ENCODE assay signal across 21 mouse cellular contexts in the genomic region with DNA sequence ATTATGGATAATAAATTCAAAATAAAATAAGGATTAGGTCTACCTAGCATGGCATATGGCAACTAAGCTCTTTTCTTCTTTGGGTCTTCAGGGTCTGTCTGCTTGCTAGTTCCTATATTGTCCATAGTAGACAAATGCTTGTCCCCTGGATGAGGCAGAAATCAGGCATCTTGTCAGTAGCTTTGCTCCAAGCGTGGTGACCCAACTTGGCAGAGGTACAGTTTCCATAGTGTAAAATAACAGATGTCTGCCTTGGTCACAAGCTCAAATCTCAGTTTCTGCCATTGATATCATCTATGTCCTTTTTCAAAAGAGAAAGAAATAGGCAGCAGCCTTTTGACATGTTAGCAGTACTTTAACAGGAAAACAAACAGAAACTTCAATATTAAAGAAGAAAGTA.
DNase-seq lines count a peak whose midpoint lies in the region; ATAC-seq and TF ChIP-seq lines count a peak whose summit lies in the region.
"Had no signal": no experiment of that assay in that cellular context is flagged by ENCODE, and none has a peak within 500 bp of the region (broad histone marks: within the 10 kb centered on the region; RNA-seq: fewer than 3 reads in every experiment).

No protein-coding gene starts in this region.

- no peak overlapping the region for H3K9ac ChIP-seq in midbrain, postnatal 0 days (replicated peaks; ENCODE audit: low read length, poor library complexity, severe bottlenecking)
- H3K9ac ChIP-seq in midbrain, embryonic 11.5 days (ENCODE audit: low read length): no peak overlapping the region
- H3K9ac ChIP-seq: embryonic facial prominence, embryonic 15.5 days; forebrain, embryonic 15.5 days; hindbrain, embryonic 13.5 days; intestine, embryonic 15.5 days had no signal

- 83% methylated on average over 1 of the region's 1 CpGs for WGBS in midbrain, postnatal 0 days
- 93% methylated on average over 1 of the region's 1 CpGs for WGBS in midbrain, embryonic 11.5 days

- H3K4me3 ChIP-seq in midbrain, postnatal 0 days (ENCODE audit: low read depth, low read length): no peak overlapping the region
- H3K4me3 ChIP-seq in midbrain, embryonic 11.5 days (ENCODE audit: low read depth, low read length): no peak overlapping the region
- H3K4me3 ChIP-seq: embryonic facial prominence, embryonic 15.5 days; erythroblast, embryonic 14.5 days; forebrain, embryonic 10.5 days; forebrain, embryonic 15.5 days; heart, embryonic 10.5 days; hindbrain, embryonic 13.5 days; intestine, embryonic 15.5 days had no signal

- no peaks in the 10 kb centered on the region for H3K36me3 ChIP-seq in midbrain, postnatal 0 days (ENCODE audit: insufficient read depth, low read length)
- H3K36me3 ChIP-seq in midbrain, embryonic 11.5 days (ENCODE audit: control insufficient read depth, insufficient read depth, low read length): no peaks in the 10 kb centered on the region
- H3K36me3 ChIP-seq: embryonic facial prominence, embryonic 15.5 days; forebrain, embryonic 15.5 days; hindbrain, embryonic 13.5 days; intestine, embryonic 15.5 days had no signal

- no peak overlapping the region for H3K4me2 ChIP-seq in midbrain, postnatal 0 days (ENCODE audit: low read depth, low read length, poor library complexity, severe bottlenecking)
- H3K4me2 ChIP-seq in midbrain, embryonic 11.5 days: no peak overlapping the region
- H3K4me2 ChIP-seq: embryonic facial prominence, embryonic 15.5 days; forebrain, embryonic 15.5 days; hindbrain, embryonic 13.5 days; intestine, embryonic 15.5 days had no signal

- H3K27ac ChIP-seq in midbrain, postnatal 0 days (ENCODE audit: low read depth, low read length): no peak overlapping the region
- H3K27ac ChIP-seq in midbrain, embryonic 11.5 days (ENCODE audit: low read depth, low read length): no peak overlapping the region
- H3K27ac ChIP-seq: embryonic facial prominence, embryonic 15.5 days; forebrain, embryonic 10.5 days; forebrain, embryonic 15.5 days; heart, embryonic 10.5 days; hindbrain, embryonic 13.5 days; intestine, embryonic 15.5 days had no signal

- no peak for TF ChIP-seq CTCF in midbrain, postnatal 0 days (IDR thresholded peaks at IDR 0.05)

- no peaks in the 10 kb centered on the region for H3K9me3 ChIP-seq in midbrain, postnatal 0 days (ENCODE audit: low read length)
- H3K9me3 ChIP-seq in midbrain, embryonic 11.5 days (ENCODE audit: control insufficient read depth, low read length): no peaks in the 10 kb centered on the region
- H3K9me3 ChIP-seq: embryonic facial prominence, embryonic 15.5 days; forebrain, embryonic 10.5 days; forebrain, embryonic 15.5 days; heart, embryonic 10.5 days; hindbrain, embryonic 13.5 days; intestine, embryonic 15.5 days had no signal

- no peaks in the 10 kb centered on the region for H3K4me1 ChIP-seq in midbrain, postnatal 0 days (ENCODE audit: insufficient read depth, low read length)
- peaks cover 13% of the 10 kb centered on the region for H3K4me1 ChIP-seq in midbrain, embryonic 11.5 days (ENCODE audit: control insufficient read depth, insufficient read depth, low read length)
- H3K4me1 ChIP-seq: embryonic facial prominence, embryonic 15.5 days; intestine, embryonic 15.5 days had no signal

- ATAC-seq in midbrain, postnatal 0 days (ENCODE audit: low FRiP score): no peak
- no peak for ATAC-seq in midbrain, embryonic 11.5 days (ENCODE audit: low FRiP score)
- ATAC-seq: forebrain, embryonic 15.5 days; intestine, embryonic 15.5 days had no signal

- peak; percentile 34 for DNase-seq in cerebellum, adult 9-10 months
- no peak for DNase-seq in cerebellum, postnatal 36 days
- peak; percentile 10 for DNase-seq in midbrain, postnatal 0 days (ENCODE audit: low spot score)
- DNase-seq in midbrain, embryonic 11.5 days (ENCODE audit: low spot score, missing footprints): no peak
- DNase-seq in cerebellum, postnatal 10 days: peak; percentile 60 to 64
- DNase-seq in adrenal gland, adult 8-10 months: no peak
- DNase-seq: adrenal gland, adult 2 months; adrenal gland, postnatal 36 days; embryo, embryonic 11 days; gastrocnemius, postnatal 10 days; heart, adult 18-20 months; heart, postnatal 10 days; heart, postnatal 4 days; kidney, adult 2 months had no signal

- no peaks in the 10 kb centered on the region for H3K27me3 ChIP-seq in midbrain, postnatal 0 days (ENCODE audit: insufficient read depth, low read length)
- H3K27me3 ChIP-seq in midbrain, embryonic 11.5 days (ENCODE audit: control insufficient read depth, insufficient read depth, low read length): no peaks in the 10 kb centered on the region
- H3K27me3 ChIP-seq: embryonic facial prominence, embryonic 15.5 days; forebrain, embryonic 15.5 days; hindbrain, embryonic 13.5 days; intestine, embryonic 15.5 days had no signal

Comparison
In these comparisons a context has a peak if more than half of its experiments do, and no peak if none do; other contexts are left out.
1. DNase-seq: peak in cerebellum, adult 9-10 months (single experiment), midbrain, postnatal 0 days (single experiment) and cerebellum, postnatal 10 days (2 of 2); none in cerebellum, postnatal 36 days (0 of 2), midbrain, embryonic 11.5 days (single experiment) and adrenal gland, adult 8-10 months (single experiment).